Mouse (Mus musculus): ENCODE data around the gene Cfap97d2.

GRCm38 (mm10) chr8:13789606-13790005 lies 83.9 kb downstream of the Cfap97d2 start:
- TF ChIP-seq POLR2A (IDR thresholded peaks at IDR 0.05; ENCODE audit: insufficient read depth, low read depth, low read length) (no peak), CTCF (IDR thresholded peaks at IDR 0.05; ENCODE audit: insufficient read depth, low read depth, low read length) (no peak)

Data from olfactory bulb, adult 2 months (tissue).